Mouse (Mus musculus) neural tube, embryonic 13.5 days (tissue): ENCODE results near the gene Sp3. TPM values are rescaled to one million over a fixed set of nuclear protein-coding genes. Genes with fewer than 3 reads are reported as not detected.
"Not testable (repeated sequence)": the region's sequence is repeated elsewhere in the genome, so short reads cannot be mapped to it uniquely, and the experiment has no call there.

Experiments
- ATAC-seq: fragments of 200-750 bp; cut with Nextera tagmentation; 2 replicates; pipeline ENCODE4 v1.8.0; 2017; ENCODE audit warnings: low read depth, mild to moderate bottlenecking, moderate TSS enrichment, moderate library complexity
- H3K27ac ChIP-seq: fragments of 300-500 bp; sonication (generic); replicated peaks from 2 replicates; pipeline ENCODE4 v1.5.1; 2015; ENCODE audit warnings: moderate library complexity, mild to moderate bottlenecking, inconsistent platforms
- H3K27me3 ChIP-seq: fragments of 300-500 bp; sonication (generic); 2 replicates; pipeline ENCODE4 v1.6.1; 2015; ENCODE audit warnings: mild to moderate bottlenecking, inconsistent platforms
- H3K36me3 ChIP-seq: fragments of 300-500 bp; sonication (generic); 2 replicates; pipeline ENCODE4 v1.6.1; 2015; ENCODE audit warnings: mild to moderate bottlenecking, inconsistent platforms
- H3K4me1 ChIP-seq: fragments of 300-500 bp; sonication (generic); replicated peaks from 2 replicates; pipeline ENCODE4 v1.6.1; 2015; ENCODE audit warnings: inconsistent platforms
- H3K4me2 ChIP-seq: fragments of 300-500 bp; sonication (generic); 2 replicates; pipeline ENCODE4 v1.6.1; 2015; ENCODE audit warnings: inconsistent platforms, mild to moderate bottlenecking, moderate library complexity
- H3K4me3 ChIP-seq: fragments of 300-500 bp; sonication (generic); 2 replicates; pipeline ENCODE4 v1.5.1; 2015; ENCODE audit warnings: mild to moderate bottlenecking, inconsistent platforms
- H3K9ac ChIP-seq: fragments of 300-500 bp; sonication (generic); 2 replicates; pipeline ENCODE4 v1.6.1; 2015; ENCODE audit warnings: moderate library complexity, mild to moderate bottlenecking, inconsistent platforms
- H3K9me3 ChIP-seq: fragments of 300-500 bp; sonication (generic); 2 replicates; pipeline ENCODE4 v1.6.1; 2016; ENCODE audit warnings: inconsistent platforms
- WGBS: fragments of 180-500 bp; shearing (Covaris S2); methylation state at CpG from one replicate; pipeline ENCODE4 v1.1.7; 2015; 5-methylcytosine and 5-hydroxymethylcytosine counted together
- polyA plus RNA-seq: library from polyadenylated mRNA; unstranded; fragments of >200 nt; fragmentation: Nextera tagmentation; extraction: Ambion mirVana; gene quantifications from 2 replicates; pipeline ENCODE4 v1.2.1, GENCODE M21; 2015

Gene Sp3
- polyA plus RNA-seq, 1 experiment from 2014 or later: 39.7 TPM

DNA sequence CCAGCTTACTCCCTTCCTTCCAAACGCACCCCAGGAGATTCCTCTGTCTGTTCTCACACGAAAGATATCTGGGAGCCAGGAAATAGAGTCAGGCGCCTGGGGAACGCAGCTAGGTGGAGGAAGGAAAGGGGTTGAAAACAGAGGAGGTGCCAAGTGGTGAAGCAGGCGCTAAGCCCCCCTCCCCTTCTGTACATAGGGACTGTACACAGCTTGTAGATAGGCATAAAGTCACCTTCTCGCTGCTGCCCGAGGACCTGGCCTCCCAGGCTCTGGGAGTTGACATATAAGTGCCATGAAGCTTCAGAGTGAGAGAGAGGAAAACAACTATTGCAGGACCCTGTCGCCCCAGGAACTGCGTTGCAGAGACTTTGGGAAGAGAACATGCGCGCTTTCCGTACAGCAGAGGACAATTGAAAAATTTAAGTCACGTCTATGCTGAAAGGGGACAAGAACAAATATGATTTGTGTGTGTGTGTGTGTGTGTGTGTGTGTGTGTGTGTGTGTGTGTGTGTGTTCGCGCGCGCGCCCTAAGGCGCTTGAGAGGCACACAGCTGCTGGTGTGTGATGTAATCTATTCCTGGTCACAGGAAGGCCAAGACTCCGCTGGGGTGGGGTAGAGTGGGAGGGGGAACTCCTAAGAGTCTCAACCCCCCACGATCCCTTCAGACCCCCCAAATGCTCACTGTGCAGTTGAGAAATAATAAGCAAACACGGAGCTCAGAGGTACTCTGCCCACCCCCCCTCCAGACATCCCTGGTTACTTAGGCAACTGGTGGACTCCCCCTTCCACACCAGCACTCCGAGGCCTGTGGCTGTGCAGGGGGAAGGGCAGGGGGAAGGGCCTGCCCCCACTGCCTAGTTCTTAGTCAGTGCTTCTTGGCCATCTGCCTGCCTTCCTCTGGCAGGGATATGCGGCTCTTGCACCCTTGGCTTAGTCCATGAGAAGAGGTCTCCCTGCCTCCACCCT lies 23.8 kb upstream of the Sp3 start:
- Histone ChIP-seq H3K9ac (0 out of 2 replicates have a peak overlapping the region, but pooled peaks have one; percentile 6), H3K4me3 (no peak overlapping the region), H3K4me2 (peak overlapping the region; percentile 39), H3K4me1 (peaks cover 27% of the 10 kb centered on the region), H3K9me3 (no peaks in the 10 kb centered on the region), H3K27ac (peak overlapping the region; percentile 78), H3K27me3 (no peaks in the 10 kb centered on the region), H3K36me3 (no peaks in the 10 kb centered on the region)
- 33% methylated on average over 24 of the region's 24 CpGs for WGBS
- ATAC-seq: peak; percentile 76; the same call in 1 of the 2 replicates

DNA sequence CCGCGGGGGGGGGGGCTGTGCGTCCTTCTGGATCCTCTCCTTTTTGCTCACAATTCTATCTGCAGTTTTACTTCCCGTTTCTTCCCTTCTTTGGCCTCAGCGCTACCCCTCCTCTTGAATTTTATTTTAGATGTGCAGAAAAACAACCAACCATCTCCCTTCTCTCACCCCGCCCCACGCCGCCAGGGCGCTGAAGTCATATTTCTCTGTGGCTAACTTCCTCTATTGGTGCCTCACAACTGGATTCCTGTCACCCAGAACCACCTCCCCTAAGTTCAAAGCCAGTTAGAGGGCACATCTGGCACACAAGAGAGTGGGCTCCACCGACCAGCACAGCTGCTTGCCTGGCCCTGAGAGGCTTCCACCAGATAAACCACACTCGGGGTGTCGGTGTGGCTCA lies 22.8 kb upstream of the Sp3 start:
- WGBS: 57% methylated on average over 12 of the region's 12 CpGs
- peak overlapping the region; percentile 78 for H3K27ac ChIP-seq
- peak overlapping the region; percentile 39 for H3K4me2 ChIP-seq
- no peak for ATAC-seq
- H3K9me3 ChIP-seq: no peaks in the 10 kb centered on the region
- peaks cover 27% of the 10 kb centered on the region for H3K4me1 ChIP-seq
- H3K9ac ChIP-seq: no peak overlapping the region
- H3K4me3 ChIP-seq: no peak overlapping the region
- H3K27me3 ChIP-seq: no peaks in the 10 kb centered on the region
- no peaks in the 10 kb centered on the region for H3K36me3 ChIP-seq

DNA sequence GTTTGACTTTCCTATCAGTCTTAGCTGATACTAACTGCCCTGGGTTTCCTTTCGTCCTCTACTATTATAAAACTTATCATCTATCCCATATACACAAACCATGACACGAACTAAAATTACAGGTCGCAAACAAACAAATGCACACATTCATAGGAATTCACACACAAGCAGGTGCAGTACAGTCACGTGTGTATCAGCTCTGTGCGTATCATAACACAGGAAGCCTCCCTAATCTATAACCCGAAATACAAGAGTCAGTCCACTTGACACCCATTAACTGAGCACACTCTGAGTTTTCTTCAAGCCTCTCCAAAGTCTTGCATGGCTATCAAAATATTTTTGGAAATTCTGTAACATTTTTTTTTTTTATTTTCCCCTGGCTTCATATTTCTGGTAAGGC lies 22.2 kb upstream of the Sp3 start:
- Histone ChIP-seq H3K27ac (no peak overlapping the region), H3K4me3 (no peak overlapping the region), H3K4me2 (no peak overlapping the region), H3K9ac (no peak overlapping the region), H3K27me3 (no peaks in the 10 kb centered on the region), H3K4me1 (peaks cover 27% of the 10 kb centered on the region), H3K36me3 (no peaks in the 10 kb centered on the region), H3K9me3 (no peaks in the 10 kb centered on the region)
- WGBS: 88% methylated on average over 6 of the region's 6 CpGs
- ATAC-seq: no peak

- no peak for ATAC-seq
- H3K4me1 ChIP-seq: peaks cover 28% of the 10 kb centered on the region
- no peaks in the 10 kb centered on the region for H3K36me3 ChIP-seq
- no peak overlapping the region for H3K27ac ChIP-seq
- no peak overlapping the region for H3K4me2 ChIP-seq
- no peaks in the 10 kb centered on the region for H3K9me3 ChIP-seq
- no peak overlapping the region for H3K9ac ChIP-seq
- 88% methylated on average over 5 of the region's 5 CpGs for WGBS
- no peak overlapping the region for H3K4me3 ChIP-seq
- no peaks in the 10 kb centered on the region for H3K27me3 ChIP-seq
These were observed 21.7 kb upstream of the Sp3 start for GRCm38 (mm10) chr2:73001994-73002393.

DNA sequence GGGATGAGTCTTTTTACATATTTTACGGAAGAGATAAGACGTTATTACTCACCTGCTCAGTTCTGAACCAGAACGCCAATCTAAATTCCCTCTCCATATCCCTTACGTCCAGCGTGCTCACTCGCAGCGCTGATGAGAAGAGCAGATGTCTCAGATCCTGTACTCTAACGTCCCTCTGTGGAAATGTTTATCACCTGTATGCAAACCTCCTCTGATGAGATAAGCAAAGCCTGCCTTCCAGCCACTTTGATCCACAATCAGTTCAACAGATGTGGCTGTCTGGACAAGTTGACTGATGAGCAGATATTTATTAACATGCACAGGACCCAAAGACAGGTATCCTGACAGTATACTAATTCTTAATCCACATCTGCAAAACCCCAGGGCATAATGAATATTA lies 19.9 kb upstream of the Sp3 start:
- no peaks in the 10 kb centered on the region for H3K27me3 ChIP-seq

GRCm38 (mm10) chr2:72997586-72997985 lies 17.3 kb upstream of the Sp3 start:
- H3K9ac ChIP-seq: no peak overlapping the region
- no peak overlapping the region for H3K4me3 ChIP-seq
- no peak overlapping the region for H3K4me2 ChIP-seq
- over 99% methylated on average over 4 of the region's 4 CpGs for WGBS
- peaks cover 21% of the 10 kb centered on the region for H3K4me1 ChIP-seq
- no peaks in the 10 kb centered on the region for H3K9me3 ChIP-seq
- no peaks in the 10 kb centered on the region for H3K27me3 ChIP-seq
- H3K27ac ChIP-seq: no peak overlapping the region
- no peak for ATAC-seq
- no peaks in the 10 kb centered on the region for H3K36me3 ChIP-seq

More for the DNA sequence above, 19.9 kb upstream of the Sp3 start:
- ATAC-seq: no peak
- Histone ChIP-seq H3K4me2 (no peak overlapping the region), H3K9me3 (no peaks in the 10 kb centered on the region), H3K27ac (no peak overlapping the region), H3K4me3 (no peak overlapping the region), H3K36me3 (no peaks in the 10 kb centered on the region), H3K9ac (no peak overlapping the region), H3K4me1 (peaks cover 37% of the 10 kb centered on the region)
- WGBS: 68% methylated on average over 8 of the region's 8 CpGs

GRCm38 (mm10) chr2:72996808-72997378 lies 16.6 kb upstream of the Sp3 start:
- Histone ChIP-seq H3K27ac (0 out of 2 replicates have a peak overlapping the region, but pooled peaks have one; percentile 78), H3K36me3 (no peaks in the 10 kb centered on the region), H3K27me3 (no peaks in the 10 kb centered on the region), H3K4me2 (no peak overlapping the region), H3K9me3 (no peaks in the 10 kb centered on the region), H3K4me1 (peaks cover 21% of the 10 kb centered on the region), H3K4me3 (no peak overlapping the region), H3K9ac (no peak overlapping the region)
- 68% methylated on average over 9 of the region's 9 CpGs for WGBS
- no peak for ATAC-seq

- no peak overlapping the region for H3K4me2 ChIP-seq
- no peaks in the 10 kb centered on the region for H3K9me3 ChIP-seq
- H3K36me3 ChIP-seq: no peaks in the 10 kb centered on the region
- no peak overlapping the region for H3K4me3 ChIP-seq
- peak; percentile 82 for ATAC-seq
- peak overlapping the region; percentile 78 for H3K27ac ChIP-seq
- no peaks in the 10 kb centered on the region for H3K27me3 ChIP-seq
- no peak overlapping the region for H3K9ac ChIP-seq
- 39% methylated on average over 9 of the region's 9 CpGs for WGBS
- H3K4me1 ChIP-seq: peaks cover 21% of the 10 kb centered on the region
These were observed 15.3 kb upstream of the Sp3 start for GRCm38 (mm10) chr2:72995346-72996097.

DNA sequence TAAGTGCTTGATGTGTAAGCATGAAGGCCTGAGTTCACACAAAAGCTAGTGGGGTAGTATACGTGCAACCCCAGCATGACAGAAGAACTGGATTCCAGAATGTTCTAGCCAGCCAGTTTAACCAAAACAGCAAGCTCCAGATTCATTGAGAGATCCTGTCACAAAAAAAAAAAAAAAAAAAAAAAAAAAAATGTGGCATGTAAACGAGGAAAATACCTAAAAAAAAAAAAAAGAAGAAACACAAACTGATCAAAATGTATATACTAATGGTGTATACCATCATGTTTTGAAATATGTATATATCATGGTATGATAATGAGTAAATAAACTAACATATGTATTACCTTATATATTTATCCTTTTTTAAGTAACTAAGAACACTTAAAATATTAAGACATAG lies 13.9 kb upstream of the Sp3 start:
- 78% methylated on average over 2 of the region's 2 CpGs for WGBS
- Histone ChIP-seq H3K27me3 (no peaks in the 10 kb centered on the region), H3K9me3 (0 out of 2 replicates have a peak, but pooled peaks cover 6% of the 10 kb centered on the region), H3K4me3 (no peak overlapping the region), H3K36me3 (peaks cover 4% of the 10 kb centered on the region; the same call in 1 of the 2 replicates), H3K4me1 (peaks cover 21% of the 10 kb centered on the region), H3K9ac (no peak overlapping the region), H3K27ac (no peak overlapping the region), H3K4me2 (no peak overlapping the region)
- ATAC-seq: no peak

DNA sequence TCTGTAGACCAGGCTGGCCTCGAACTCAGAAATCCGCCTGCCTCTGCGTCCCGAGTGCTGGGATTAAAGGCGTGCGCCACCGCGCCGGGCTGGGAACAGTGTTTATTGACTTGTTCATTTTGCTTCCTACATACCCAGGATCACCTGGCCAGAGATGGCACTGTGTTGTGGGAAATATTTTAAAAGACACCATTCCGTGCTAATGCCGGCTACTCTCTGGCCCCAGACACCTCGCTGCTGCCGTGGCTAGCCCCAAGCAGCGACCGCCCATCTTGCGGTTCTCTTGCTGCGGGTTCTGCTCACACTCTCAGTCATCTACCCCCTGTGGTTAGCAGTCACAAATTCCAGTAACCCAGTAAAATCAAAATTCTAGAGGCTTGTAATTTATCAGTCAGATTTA lies 12.3 kb upstream of the Sp3 start:
- 95% methylated on average over 17 of the region's 17 CpGs for WGBS
- no peak for ATAC-seq
- Histone ChIP-seq H3K4me2 (no peak overlapping the region), H3K27ac (no peak overlapping the region), H3K9me3 (0 out of 2 replicates have a peak, but pooled peaks cover 8% of the 10 kb centered on the region), H3K36me3 (peaks cover 4% of the 10 kb centered on the region; the same call in 1 of the 2 replicates), H3K27me3 (no peaks in the 10 kb centered on the region), H3K4me3 (no peak overlapping the region), H3K4me1 (peaks cover 21% of the 10 kb centered on the region), H3K9ac (no peak overlapping the region)

DNA sequence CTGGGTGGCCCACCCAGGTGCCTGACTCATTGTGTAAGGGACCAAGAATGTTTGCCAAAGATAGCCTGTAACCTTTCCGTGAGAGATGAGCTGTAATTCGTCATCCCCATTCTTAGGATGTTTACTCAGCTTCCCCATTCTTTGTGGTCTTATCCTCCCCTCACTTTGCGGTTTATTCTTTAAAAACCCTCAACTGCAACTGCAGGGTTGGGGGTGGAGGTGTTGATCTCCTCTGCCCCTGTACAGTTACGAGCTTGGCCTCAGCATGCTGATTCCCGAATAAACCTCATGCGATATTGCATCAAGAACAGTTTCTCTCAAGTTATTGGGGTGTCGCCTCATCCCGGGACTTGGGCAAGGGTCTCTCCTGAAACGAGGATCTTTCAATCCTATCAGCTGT lies 8.7 kb upstream of the Sp3 start:
- not testable (repeated sequence) for H3K4me3 ChIP-seq, H3K9me3 ChIP-seq, H3K9ac ChIP-seq, ATAC-seq, H3K36me3 ChIP-seq, H3K4me2 ChIP-seq, H3K4me1 ChIP-seq, H3K27ac ChIP-seq, H3K27me3 ChIP-seq
- WGBS: 93% methylated on average over 9 of the region's 9 CpGs

- Histone ChIP-seq H3K36me3 (peaks cover 4% of the 10 kb centered on the region; the same call in 1 of the 2 replicates), H3K27me3 (no peaks in the 10 kb centered on the region), H3K27ac (no peak within 1 kb of the TSS), H3K9ac (no peak within 1 kb of the TSS), H3K4me1 (peaks cover 6% of the 10 kb centered on the region), H3K9me3 (0 out of 2 replicates have a peak, but pooled peaks cover 8% of the 10 kb centered on the region), H3K4me2 (no peak within 1 kb of the TSS), H3K4me3 (no peak within 1 kb of the TSS)
- ATAC-seq: no peak
- 93% methylated on average over 5 of the region's 5 CpGs for WGBS
These were observed 6.4 kb upstream of the Sp3 start, which contains the start of gene Gm11084 for GRCm38 (mm10) chr2:72986616-72987015. Gm11084 (minus strand) TSS chr2:72986716.
